Mouse (Mus musculus) liver, embryonic 11.5 days (tissue): ENCODE data around the gene Ppp2r3a. TPM values are rescaled to one million over a fixed set of nuclear protein-coding genes. Genes with fewer than 3 reads are reported as not detected.

ENCODE experiments used
- ATAC-seq: fragments of 200-750 bp; cut with Nextera tagmentation; replicated peaks from 2 replicates; pipeline ENCODE4 v1.8.0; 2017; ENCODE audit warnings: moderate number of reproducible peaks, mild to moderate bottlenecking, moderate TSS enrichment, moderate library complexity; ENCODE audit not compliant: low FRiP score
- DNase-seq: peaks from one replicate; pipeline ENCODE4 v3.0.0-alpha.2; 2017; ENCODE audit warnings: low spot score
- H3K27ac ChIP-seq: fragments of 300-500 bp; sonication (generic); 2 replicates; pipeline ENCODE4 v1.5.1; 2014; ENCODE audit warnings: mild to moderate bottlenecking, low read depth, low read length, control low read depth
- H3K27me3 ChIP-seq: fragments of 300-500 bp; sonication (generic); replicated peaks from 2 replicates; pipeline ENCODE4 v1.6.1; 2014; ENCODE audit warnings: low read length, mixed read lengths; ENCODE audit not compliant: control insufficient read depth, insufficient read depth
- H3K36me3 ChIP-seq: fragments of 300-500 bp; sonication (generic); 2 replicates; pipeline ENCODE4 v1.6.1; 2014; ENCODE audit warnings: mild to moderate bottlenecking, low read length, moderate library complexity, mixed read lengths; ENCODE audit not compliant: control insufficient read depth, insufficient read depth
- H3K4me1 ChIP-seq: fragments of 300-500 bp; sonication (generic); replicated peaks from 2 replicates; pipeline ENCODE4 v1.6.1; 2014; ENCODE audit warnings: low read length, mixed read lengths; ENCODE audit not compliant: control insufficient read depth, insufficient read depth
- H3K4me2 ChIP-seq: fragments of 300-500 bp; sonication (generic); 2 replicates; pipeline ENCODE4 v1.6.1; 2014; ENCODE audit warnings: mild to moderate bottlenecking, control low read depth, moderate library complexity
- H3K4me3 ChIP-seq: fragments of 300-500 bp; sonication (generic); 2 replicates; pipeline ENCODE4 v1.5.1; 2014; ENCODE audit warnings: low read depth, low read length, control low read depth
- H3K9ac ChIP-seq: fragments of 300-500 bp; sonication (generic); 2 replicates; pipeline ENCODE4 v1.6.1; 2014; ENCODE audit warnings: low read depth, low read length, control low read depth
- H3K9me3 ChIP-seq: fragments of 300-500 bp; sonication (generic); 2 replicates; pipeline ENCODE4 v1.6.1; 2016; ENCODE audit warnings: low read length, inconsistent platforms, mixed read lengths; ENCODE audit not compliant: control insufficient read depth
- WGBS: fragments of 180-500 bp; shearing (Covaris S2); extraction: QIAGEN DNeasy Blood & Tissue Kit; methylation state at CpG from one replicate; pipeline ENCODE4 v1.1.7; 2014; 5-methylcytosine and 5-hydroxymethylcytosine counted together
- polyA plus RNA-seq: library from polyadenylated mRNA; unstranded; fragments of >200 nt; fragmentation: Nextera tagmentation; extraction: Ambion mirVana; gene quantifications from 2 replicates; pipeline ENCODE4 v1.2.1, GENCODE M21; 2014

Gene Ppp2r3a
- polyA plus RNA-seq, 1 experiment from 2014 or later = 7.9 TPM

DNA sequence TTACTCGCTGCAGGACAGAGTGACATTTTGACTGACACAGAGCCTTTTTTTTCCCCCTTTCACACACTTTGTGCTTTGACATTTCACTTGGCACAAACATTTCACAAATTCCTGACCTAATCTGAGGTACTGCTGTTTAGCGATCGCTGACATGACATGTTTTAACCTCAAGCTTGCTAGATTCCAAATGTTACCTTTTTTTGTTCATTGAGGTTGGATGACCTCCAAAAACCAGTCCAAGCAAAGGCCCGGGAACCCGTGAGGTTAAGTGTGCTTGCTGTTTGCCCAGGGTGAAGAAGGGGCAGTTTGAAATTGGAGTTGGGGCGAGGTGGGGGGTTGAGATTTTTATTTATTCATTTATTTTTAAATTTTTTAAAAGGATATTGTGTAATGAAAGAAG, 31.1 kb upstream of the Ppp2r3a start:
- 77% methylated on average over 6 of the region's 6 CpGs for WGBS
- H3K9ac ChIP-seq = no peak overlapping the region
- H3K4me3 ChIP-seq = no peak overlapping the region
- no peaks in the 10 kb centered on the region for H3K9me3 ChIP-seq
- H3K27ac ChIP-seq = no peak overlapping the region
- H3K36me3 ChIP-seq = no peaks in the 10 kb centered on the region
- H3K4me1 ChIP-seq = no peaks in the 10 kb centered on the region
- H3K4me2 ChIP-seq = no peak overlapping the region
- no peak for DNase-seq
- no peaks in the 10 kb centered on the region for H3K27me3 ChIP-seq
- ATAC-seq = no peak

DNA sequence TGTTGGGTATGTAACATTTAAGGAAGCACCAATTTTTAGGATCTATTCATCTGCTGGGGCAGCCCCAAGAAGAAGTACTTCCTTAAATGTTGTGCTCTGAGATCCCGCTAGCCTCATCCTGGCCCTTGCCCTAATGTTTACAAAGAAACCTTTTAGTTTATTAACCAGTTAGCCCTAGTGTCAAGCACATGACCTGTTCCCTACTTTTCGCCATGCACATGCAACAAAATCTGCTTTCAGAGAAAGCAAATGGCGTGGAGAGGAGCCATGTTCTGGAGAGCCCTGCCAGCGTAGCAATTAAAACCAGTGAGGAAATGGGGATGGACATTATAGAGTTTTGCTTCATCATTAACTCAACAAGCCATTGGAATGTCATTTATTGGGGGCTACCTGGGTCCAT, 30.3 kb upstream of the Ppp2r3a start:
- H3K4me1 ChIP-seq = no peaks in the 10 kb centered on the region
- ATAC-seq = no peak

DNA sequence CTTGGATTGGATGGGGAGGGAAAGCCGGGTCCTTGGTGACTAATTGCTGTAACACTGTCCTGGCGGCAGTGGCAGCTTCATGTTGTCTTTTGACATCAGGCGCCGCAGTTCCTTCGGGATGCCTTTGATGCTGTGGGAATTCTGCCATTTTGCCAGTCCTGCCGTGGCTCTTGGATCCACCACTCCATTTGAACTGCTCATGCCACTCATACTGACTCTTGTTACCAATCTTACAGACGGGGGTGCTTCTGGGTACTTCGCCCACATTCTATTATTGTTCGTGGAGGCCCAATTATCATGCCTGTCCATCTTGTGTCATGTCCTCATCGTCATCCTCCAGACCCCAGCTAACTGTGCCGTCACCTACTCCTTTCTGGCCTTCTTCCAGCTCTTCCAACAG, 29.7 kb upstream of the Ppp2r3a start:
- ATAC-seq (no peak), DNase-seq (no peak)
- Histone ChIP-seq H3K27me3 (no peaks in the 10 kb centered on the region), H3K27ac (no peak overlapping the region), H3K4me1 (no peaks in the 10 kb centered on the region), H3K4me2 (no peak overlapping the region), H3K4me3 (no peak overlapping the region), H3K9me3 (no peaks in the 10 kb centered on the region), H3K36me3 (no peaks in the 10 kb centered on the region), H3K9ac (no peak overlapping the region)
- 84% methylated on average over 11 of the region's 11 CpGs for WGBS

More for the DNA sequence above, 30.3 kb upstream of the Ppp2r3a start:
- Histone ChIP-seq H3K4me3 (no peak overlapping the region), H3K36me3 (no peaks in the 10 kb centered on the region), H3K27me3 (no peaks in the 10 kb centered on the region), H3K4me2 (no peak overlapping the region), H3K9me3 (no peaks in the 10 kb centered on the region), H3K9ac (no peak overlapping the region), H3K27ac (no peak overlapping the region)
- no peak for DNase-seq
- WGBS = 78% methylated on average over 4 of the region's 4 CpGs

DNA sequence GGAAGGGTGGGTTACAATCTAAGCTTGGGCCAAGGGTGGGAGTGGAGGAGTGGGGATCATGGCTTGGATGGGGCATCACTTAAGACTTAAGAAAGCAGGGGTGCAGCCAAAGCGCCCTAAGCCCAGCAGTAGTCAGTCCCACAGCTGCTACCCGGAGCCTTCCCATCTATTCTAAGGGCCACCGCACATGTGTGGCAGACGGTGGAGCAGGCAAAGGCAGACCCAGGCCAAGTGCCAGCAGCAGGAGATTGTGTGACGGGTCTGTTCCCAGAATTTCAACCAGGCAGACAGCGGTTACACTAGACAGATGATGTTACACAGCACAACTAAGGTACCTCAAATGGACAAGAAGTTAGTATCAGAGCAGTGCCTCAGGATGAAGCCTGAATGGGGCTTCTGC, 29.3 kb upstream of the Ppp2r3a start:
- Histone ChIP-seq H3K9me3 (no peaks in the 10 kb centered on the region), H3K27ac (no peak overlapping the region), H3K36me3 (no peaks in the 10 kb centered on the region), H3K4me3 (no peak overlapping the region), H3K9ac (no peak overlapping the region), H3K4me2 (no peak overlapping the region), H3K4me1 (no peaks in the 10 kb centered on the region), H3K27me3 (no peaks in the 10 kb centered on the region)
- WGBS = 90% methylated on average over 6 of the region's 6 CpGs
- ATAC-seq (no peak), DNase-seq (no peak)

DNA sequence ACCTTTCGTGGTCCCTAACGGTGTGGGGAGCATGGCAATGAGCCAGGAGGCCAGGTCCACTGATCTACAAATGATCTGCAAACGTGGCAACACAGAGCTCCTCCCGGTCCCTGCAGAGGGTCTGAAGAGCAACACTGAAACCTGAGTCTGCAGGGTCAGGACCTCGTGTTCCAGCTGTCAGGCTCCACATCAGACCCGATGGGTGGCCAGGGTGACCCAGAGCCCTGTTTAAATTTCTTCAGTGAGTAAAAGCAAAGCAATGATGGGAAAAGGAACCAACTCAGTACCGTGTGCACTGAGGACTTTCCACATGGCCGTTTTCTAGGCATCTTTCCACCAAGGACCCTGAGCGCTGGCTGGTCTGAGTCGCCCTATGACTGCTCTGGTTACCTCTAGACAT, 28.6 kb upstream of the Ppp2r3a start:
- Histone ChIP-seq H3K27ac (no peak overlapping the region), H3K36me3 (no peaks in the 10 kb centered on the region), H3K9me3 (no peaks in the 10 kb centered on the region), H3K4me3 (no peak overlapping the region), H3K4me2 (no peak overlapping the region), H3K9ac (no peak overlapping the region), H3K27me3 (no peaks in the 10 kb centered on the region), H3K4me1 (no peaks in the 10 kb centered on the region)
- DNase-seq = no peak
- WGBS = 69% methylated on average over 10 of the region's 10 CpGs
- no peak for ATAC-seq

DNA sequence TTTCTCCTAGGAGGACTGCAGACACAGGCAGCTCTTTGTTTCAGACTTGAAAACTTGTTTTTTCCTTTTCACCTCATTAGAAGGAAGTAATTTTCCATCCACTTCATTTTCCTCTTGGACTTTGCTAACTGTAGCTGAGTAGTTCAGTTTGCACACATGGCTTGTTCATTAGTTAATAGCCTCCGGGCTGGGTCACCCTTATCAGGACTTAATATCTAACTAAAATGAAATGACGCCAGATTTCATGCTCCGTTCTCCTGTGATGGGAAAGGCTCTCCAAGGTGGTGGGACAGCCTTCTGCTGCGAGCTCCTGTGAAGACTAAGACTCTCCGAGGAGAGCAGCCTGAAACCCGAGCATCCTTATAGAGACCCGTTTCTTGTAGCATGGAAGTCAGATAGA, 21.1 kb upstream of the Ppp2r3a start:
- Histone ChIP-seq H3K36me3 (no peaks in the 10 kb centered on the region), H3K4me2 (no peak overlapping the region), H3K27ac (no peak overlapping the region), H3K27me3 (no peaks in the 10 kb centered on the region), H3K9me3 (no peaks in the 10 kb centered on the region), H3K4me3 (no peak overlapping the region), H3K9ac (no peak overlapping the region), H3K4me1 (no peaks in the 10 kb centered on the region)
- DNase-seq (no peak), ATAC-seq (no peak)
- 82% methylated on average over 7 of the region's 7 CpGs for WGBS

DNA sequence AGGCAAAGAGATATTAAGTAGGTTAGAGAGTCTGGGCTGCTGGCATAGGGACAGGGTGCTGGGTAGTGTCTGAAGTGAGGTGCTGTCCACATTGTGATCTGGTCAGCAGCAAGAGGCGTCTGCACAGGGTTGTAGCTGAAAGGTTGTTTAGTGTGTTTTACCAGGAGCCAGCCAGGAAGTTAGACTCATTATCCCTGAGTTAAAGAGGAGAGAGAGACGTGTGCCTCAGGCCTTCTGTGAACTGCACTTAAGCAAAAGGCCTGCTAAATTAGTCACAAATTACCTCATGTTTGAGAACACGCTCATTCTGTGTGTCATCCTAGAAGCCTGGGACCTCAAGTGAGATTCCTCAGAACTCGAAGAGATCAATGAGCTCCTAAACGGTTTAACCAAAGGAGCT, 18.4 kb upstream of the Ppp2r3a start:
- WGBS = 62% methylated on average over 5 of the region's 5 CpGs

DNA sequence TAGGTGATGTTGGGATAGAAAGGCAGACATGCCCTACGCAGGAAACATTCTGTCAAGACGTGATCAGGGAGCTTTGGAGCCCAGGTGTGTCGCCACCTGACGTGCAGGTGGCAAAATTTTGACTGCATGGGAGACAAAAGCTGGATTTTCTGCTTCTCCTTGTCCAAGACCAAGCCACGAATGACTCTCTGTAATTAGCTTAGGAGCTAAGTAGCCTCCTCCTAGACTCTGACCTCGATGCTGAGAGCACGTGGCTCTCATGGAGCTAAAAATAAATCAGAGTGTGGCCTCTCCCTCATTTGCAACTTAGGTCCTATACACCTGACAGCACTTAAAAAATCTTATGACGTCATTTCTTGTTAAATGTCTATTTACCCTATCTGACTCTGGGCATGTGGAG, 14.4 kb upstream of the Ppp2r3a start:
- H3K27me3 ChIP-seq = no peaks in the 10 kb centered on the region
- DNase-seq (no peak), ATAC-seq (no peak)
- H3K4me1 ChIP-seq = no peaks in the 10 kb centered on the region
- no peak overlapping the region for H3K4me2 ChIP-seq
- H3K9me3 ChIP-seq = no peaks in the 10 kb centered on the region
- no peak overlapping the region for H3K9ac ChIP-seq
- H3K36me3 ChIP-seq = no peaks in the 10 kb centered on the region
- H3K27ac ChIP-seq = no peak overlapping the region
- no peak overlapping the region for H3K4me3 ChIP-seq
- 82% methylated on average over 8 of the region's 8 CpGs for WGBS

More for the DNA sequence above, 18.4 kb upstream of the Ppp2r3a start:
- Histone ChIP-seq H3K36me3 (no peaks in the 10 kb centered on the region), H3K9ac (no peak overlapping the region), H3K4me3 (no peak overlapping the region), H3K27ac (no peak overlapping the region), H3K4me2 (no peak overlapping the region), H3K9me3 (no peaks in the 10 kb centered on the region), H3K4me1 (no peaks in the 10 kb centered on the region), H3K27me3 (no peaks in the 10 kb centered on the region)
- no peak for ATAC-seq
- DNase-seq = no peak

DNA sequence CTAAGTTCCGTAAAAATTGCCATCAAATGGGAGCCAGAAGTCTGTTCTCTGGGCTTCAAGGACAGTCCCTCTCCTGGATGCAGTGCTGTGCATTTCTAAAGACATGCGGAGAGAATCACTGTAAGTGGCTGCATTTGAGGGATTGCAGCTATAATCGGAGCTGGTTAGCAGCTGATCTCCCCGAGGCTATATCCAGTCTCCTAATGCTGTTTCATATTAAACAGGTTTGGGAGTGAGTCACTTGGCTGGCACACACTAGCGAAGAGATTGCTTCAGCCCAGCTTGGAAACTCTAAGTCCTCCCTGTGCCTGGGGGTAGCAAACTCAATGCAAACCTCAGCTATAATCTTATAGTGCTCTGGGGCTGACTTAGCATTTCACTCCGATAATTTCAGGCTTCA, 14.0 kb upstream of the Ppp2r3a start:
- DNase-seq (no peak), ATAC-seq (no peak)
- H3K36me3 ChIP-seq = no peaks in the 10 kb centered on the region
- H3K4me3 ChIP-seq = no peak overlapping the region
- WGBS = 76% methylated on average over 6 of the region's 6 CpGs
- H3K4me1 ChIP-seq = no peaks in the 10 kb centered on the region
- H3K4me2 ChIP-seq = no peak overlapping the region
- H3K9ac ChIP-seq = no peak overlapping the region
- H3K27ac ChIP-seq = no peak overlapping the region
- H3K27me3 ChIP-seq = no peaks in the 10 kb centered on the region
- H3K9me3 ChIP-seq = no peaks in the 10 kb centered on the region
